Mouse (Mus musculus): ENCODE data around the gene F13a1.

- TF ChIP-seq CTCF (IDR thresholded peaks at IDR 0.05) (peak; percentile 52), EP300 (IDR thresholded peaks at IDR 0.05) (no peak)
Measured at GRCm38 (mm10) chr13:37045005-37045404, 5.0 kb downstream of the F13a1 start.
